Mouse (Mus musculus): ENCODE data around the gene Gm7694.

- TF ChIP-seq CTCF (IDR thresholded peaks at IDR 0.05; ENCODE audit: low read depth) (no peak), EP300 (IDR thresholded peaks at IDR 0.05; ENCODE audit: low read depth) (no peak)
Observed at GRCm38 (mm10) chr1:170306232-170306631, at the start of gene Gm7694.

All from liver, embryonic 14.5 days (tissue).